12 mouse cellular contexts compared by ENCODE assay signal in genomic region chr7:75656297-75656852, GRCm38 (mm10).
DNase-seq lines count a peak whose midpoint lies in the region; ATAC-seq and TF ChIP-seq lines count a peak whose summit lies in the region.
"Had no signal": no experiment of that assay in that cellular context is flagged by ENCODE, and none has a peak within 500 bp of the region (broad histone marks: within the 10 kb centered on the region; RNA-seq: fewer than 3 reads in every experiment).

No protein-coding gene starts in this region.

- peak; percentile 75 for DNase-seq in liver, adult 2 months (ENCODE audit: extremely low read depth, low read depth, low spot score)
- DNase-seq in liver (no peak), G1E (ENCODE audit: low spot score) (no peak)
- DNase-seq in thymus, postnatal 25 days = no peak
- DNase-seq in urinary bladder, postnatal 25 days (ENCODE audit: low spot score) = no peak
- DNase-seq in heart, postnatal 36 days = no peak
- DNase-seq: gastrocnemius, postnatal 10 days; right cerebral cortex, postnatal 25 days had no signal

- no peak for TF ChIP-seq POLR2A in liver, adult 2 months (IDR thresholded peaks at IDR 0.05; ENCODE audit: extremely low read depth, insufficient read depth, low read length)

- peak; percentile 46 for ATAC-seq in G1E (ENCODE audit: extremely low read depth, insufficient number of reproducible peaks, low FRiP score, poor library complexity, severe bottlenecking)
- peak; percentile 54 for ATAC-seq in megakaryocyte progenitor cell, adult 5-6 weeks (replicated peaks; ENCODE audit: poor library complexity)
- ATAC-seq: hindbrain, postnatal 0 days had no signal

- 0 out of 2 replicates have a peak overlapping the region, but pooled peaks have one; percentile 17 for H3K9ac ChIP-seq in liver, adult 2 months (ENCODE audit: low read depth, low read length)
- H3K9ac ChIP-seq: limb, embryonic 15.5 days had no signal

- H3K36me3 ChIP-seq in liver, adult 2 months (ENCODE audit: control insufficient read depth, insufficient read depth, low read length) = no peaks in the 10 kb centered on the region
- H3K36me3 ChIP-seq in G1E (replicated peaks) = peaks cover 2% of the 10 kb centered on the region
- peaks cover 25% of the 10 kb centered on the region for H3K36me3 ChIP-seq in erythroblast, embryonic 14.5 days (ENCODE audit: control insufficient read depth)
- H3K36me3 ChIP-seq: limb, embryonic 15.5 days had no signal

- no peaks in the 10 kb centered on the region for H3K9me3 ChIP-seq in G1E (replicated peaks)
- no peaks in the 10 kb centered on the region for H3K9me3 ChIP-seq in erythroblast, embryonic 14.5 days (ENCODE audit: control insufficient read depth, low read length)
- H3K9me3 ChIP-seq: limb, embryonic 15.5 days had no signal

- peaks cover 14% of the 10 kb centered on the region; the same call in 1 of the 2 replicates for H3K79me2 ChIP-seq in liver, adult 2 months (ENCODE audit: control insufficient read depth, insufficient read depth, low read length)

- H3K27me3 ChIP-seq in liver, adult 2 months (ENCODE audit: control insufficient read depth, insufficient read depth, low read length) = no peaks in the 10 kb centered on the region
- no peaks in the 10 kb centered on the region for H3K27me3 ChIP-seq in G1E (ENCODE audit: insufficient read depth, low read length)
- no peaks in the 10 kb centered on the region for H3K27me3 ChIP-seq in erythroblast, embryonic 14.5 days (ENCODE audit: control insufficient read depth)
- H3K27me3 ChIP-seq: limb, embryonic 15.5 days had no signal

- peaks cover 26% of the 10 kb centered on the region for H3K4me1 ChIP-seq in liver, adult 2 months (ENCODE audit: control insufficient read depth, insufficient read depth, low read length)
- peaks cover 18% of the 10 kb centered on the region for H3K4me1 ChIP-seq in G1E (ENCODE audit: insufficient read depth, low read depth, low read length)
- H3K4me1 ChIP-seq in erythroblast, embryonic 14.5 days (ENCODE audit: control insufficient read depth) = peaks cover 42% of the 10 kb centered on the region
- H3K4me1 ChIP-seq: limb, embryonic 15.5 days had no signal

- no peak for TF ChIP-seq CTCF in liver, adult 2 months (IDR thresholded peaks at IDR 0.05; ENCODE audit: low read depth, low read length)
- TF ChIP-seq CTCF in G1E (IDR thresholded peaks at IDR 0.05; ENCODE audit: low read depth, low read length) = no peak

- peak overlapping the region; percentile 18; the same call in 1 of the 2 replicates for H3K4me3 ChIP-seq in liver, adult 2 months (ENCODE audit: insufficient read depth, low read depth, low read length)
- H3K4me3 ChIP-seq in G1E (ENCODE audit: low read depth, low read length) = peak overlapping the region; percentile 48; the same call in 1 of the 2 replicates
- H3K4me3 ChIP-seq in erythroblast, embryonic 14.5 days (replicated peaks) = peak overlapping the region; percentile 64
- H3K4me3 ChIP-seq: limb, embryonic 15.5 days had no signal

- H3K27ac ChIP-seq in liver, adult 2 months (replicated peaks; ENCODE audit: insufficient read depth, low read depth, low read length) = peak overlapping the region; percentile 60
- H3K27ac ChIP-seq: hindbrain, postnatal 0 days; limb, embryonic 15.5 days had no signal

- WGBS in liver, adult 2 months = 6% methylated on average over 9 of the region's 9 CpGs

- intact Hi-C loops in heart, postnatal 36 days (cut with DNase I) = no loop called here
